ENCODE assay signal across 27 mouse cellular contexts in genomic region chr12:81997497-81997896, GRCm38 (mm10).
A peak's percentile ranks its signal among the peaks of the same experiment; 100 is the strongest.
DNase-seq lines count a peak whose midpoint lies in the region; ATAC-seq lines count a peak whose summit lies in the region.
"Had no signal": no experiment of that assay in that cellular context is flagged by ENCODE, and none has a peak within 500 bp of the region (broad histone marks: within the 10 kb centered on the region; RNA-seq: fewer than 3 reads in every experiment).

No protein-coding gene starts in this region.

- 0 out of 2 replicates have a peak, but pooled peaks cover 4% of the 10 kb centered on the region for H3K4me1 ChIP-seq in heart, embryonic 12.5 days (replicated peaks)
- peaks cover 4% of the 10 kb centered on the region for H3K4me1 ChIP-seq in heart, embryonic 10.5 days
- H3K4me1 ChIP-seq: forebrain, embryonic 10.5 days; forebrain, embryonic 13.5 days had no signal

- 57% methylated on average over 3 of the region's 3 CpGs for WGBS in heart, embryonic 12.5 days
- 45% methylated on average over 3 of the region's 3 CpGs for WGBS in heart, embryonic 10.5 days

- H3K4me2 ChIP-seq in heart, embryonic 12.5 days = no peak overlapping the region
- H3K4me2 ChIP-seq: forebrain, embryonic 13.5 days; heart, embryonic 13.5 days; hindbrain, embryonic 14.5 days; intestine, embryonic 15.5 days had no signal

- no peak for DNase-seq in heart, embryonic 10.5 days (ENCODE audit: low spot score)
- DNase-seq in ZHBTc4 (ENCODE audit: low read depth, low spot score) = peak; percentile 79
- DNase-seq in spleen, adult 12 weeks (ENCODE audit: low spot score) = no peak
- no peak for DNase-seq in thymus, adult 18-20 months
- DNase-seq in frontal cortex, postnatal 25 days (ENCODE audit: low spot score in 2 of 2) = no peak
- DNase-seq: adrenal gland, adult 2 months; adrenal gland, postnatal 14 days; B cell, adult 2 months; cerebellum, adult 11 months; cerebellum, adult 2 months; cerebellum, adult 9-11 months; cerebellum, postnatal 25 days; gastrocnemius, postnatal 25 days; heart, adult 2 months; heart, postnatal 14 days; heart, postnatal 4 days; kidney, adult 11 months had no signal

- ATAC-seq in heart, embryonic 12.5 days (ENCODE audit: insufficient number of reproducible peaks, low FRiP score) = 0 out of 2 replicates have a peak, but pooled peaks have one; percentile 35
- peak; percentile 34; the same call in 1 of the 2 replicates for ATAC-seq in megakaryocyte progenitor cell, adult 5-6 weeks (replicated peaks; ENCODE audit: poor library complexity)
- ATAC-seq: forebrain, embryonic 13.5 days; forebrain, embryonic 16.5 days; hindbrain, postnatal 0 days; intestine, embryonic 15.5 days had no signal

- no peaks in the 10 kb centered on the region for H3K27me3 ChIP-seq in heart, embryonic 12.5 days (replicated peaks)
- H3K27me3 ChIP-seq in heart, embryonic 10.5 days (ENCODE audit: insufficient read depth, poor library complexity, severe bottlenecking) = no peaks in the 10 kb centered on the region
- H3K27me3 ChIP-seq: CH12.LX; forebrain, embryonic 13.5 days; heart, embryonic 13.5 days; intestine, embryonic 15.5 days had no signal

- no peak overlapping the region for H3K4me3 ChIP-seq in heart, embryonic 12.5 days
- no peak overlapping the region for H3K4me3 ChIP-seq in heart, embryonic 10.5 days
- H3K4me3 ChIP-seq: forebrain, embryonic 10.5 days; forebrain, embryonic 13.5 days; heart, adult 2 months; heart, embryonic 13.5 days; intestine, embryonic 15.5 days had no signal

- H3K9ac ChIP-seq in heart, embryonic 12.5 days = no peak overlapping the region
- H3K9ac ChIP-seq: forebrain, embryonic 13.5 days; heart, embryonic 13.5 days; hindbrain, embryonic 14.5 days; intestine, embryonic 15.5 days had no signal

- peaks cover 43% of the 10 kb centered on the region for H3K36me3 ChIP-seq in heart, embryonic 12.5 days
- peaks cover 48% of the 10 kb centered on the region for H3K36me3 ChIP-seq in heart, embryonic 10.5 days

- H3K9me3 ChIP-seq in heart, embryonic 12.5 days (replicated peaks) = no peaks in the 10 kb centered on the region
- no peaks in the 10 kb centered on the region for H3K9me3 ChIP-seq in heart, embryonic 10.5 days
- H3K9me3 ChIP-seq: forebrain, embryonic 10.5 days; forebrain, embryonic 13.5 days; heart, embryonic 13.5 days; intestine, embryonic 15.5 days had no signal

- no peak overlapping the region for H3K27ac ChIP-seq in heart, embryonic 12.5 days (ENCODE audit: poor library complexity, severe bottlenecking)
- H3K27ac ChIP-seq in heart, embryonic 10.5 days = no peak overlapping the region
- H3K27ac ChIP-seq: forebrain, embryonic 10.5 days; forebrain, embryonic 13.5 days; heart, adult 2 months; heart, embryonic 13.5 days; hindbrain, embryonic 14.5 days; hindbrain, postnatal 0 days; intestine, embryonic 15.5 days had no signal
